Comparison of ENCODE assay signal across 7 mouse cellular contexts in genomic region chr2:29803400-29803831, GRCm38 (mm10). TPM values are rescaled to one million over a fixed set of nuclear protein-coding genes. Genes with fewer than 3 reads are reported as not detected.
A peak's percentile ranks its signal among the peaks of the same experiment; 100 is the strongest.
DNase-seq lines count a peak whose midpoint lies in the region; ATAC-seq and TF ChIP-seq lines count a peak whose summit lies in the region.

No protein-coding gene starts in this region.

- TF ChIP-seq EP300 in MEL (IDR thresholded peaks at IDR 0.05; ENCODE audit: low read depth in 1 of 2, low read length in 2 of 2): no peak
- no peak for TF ChIP-seq EP300 in liver, postnatal 0 days (IDR thresholded peaks at IDR 0.05; ENCODE audit: low read depth)

- H3K36me3 ChIP-seq in C2C12 (ENCODE audit: control insufficient read depth, insufficient read depth) (peaks cover 6% of the 10 kb centered on the region), MEL (ENCODE audit: control insufficient read depth in 1 of 2, insufficient read depth in 2 of 2, low read length in 2 of 2) (no peaks in the 10 kb centered on the region; a peak in 1 of 4 replicates)
- peaks cover 41% of the 10 kb centered on the region for H3K36me3 ChIP-seq in embryonic facial prominence, embryonic 13.5 days
- H3K36me3 ChIP-seq in intestine, embryonic 14.5 days (ENCODE audit: control insufficient read depth, insufficient read depth, low read length): peaks cover 38% of the 10 kb centered on the region
- H3K36me3 ChIP-seq in liver, postnatal 0 days (replicated peaks; ENCODE audit: insufficient read depth, low read length): peaks cover 24% of the 10 kb centered on the region

- H3K79me2 ChIP-seq in C2C12 (ENCODE audit: control insufficient read depth, insufficient read depth): no peaks in the 10 kb centered on the region
- 0 out of 2 replicates have a peak, but pooled peaks cover 1% of the 10 kb centered on the region for H3K79me2 ChIP-seq in MEL (ENCODE audit: control insufficient read depth, insufficient read depth, low read length, poor library complexity)

- DNase-seq in MEL (ENCODE audit: low read depth, low spot score): peak; percentile 70
- peak; percentile 63 for DNase-seq in intestine, embryonic 14.5 days (ENCODE audit: low spot score)
- DNase-seq in liver, postnatal 0 days: peak; percentile 54
- DNase-seq in testis, postnatal 14 days (ENCODE audit: low spot score): no peak

- no peaks in the 10 kb centered on the region for H3K9me3 ChIP-seq in MEL (replicated peaks; ENCODE audit: insufficient read depth, low read length)
- H3K9me3 ChIP-seq in embryonic facial prominence, embryonic 13.5 days: no peaks in the 10 kb centered on the region
- H3K9me3 ChIP-seq in intestine, embryonic 14.5 days (ENCODE audit: control insufficient read depth, low read length): no peaks in the 10 kb centered on the region
- no peaks in the 10 kb centered on the region for H3K9me3 ChIP-seq in liver, postnatal 0 days (ENCODE audit: low read length)

- H3K4me1 ChIP-seq in MEL (ENCODE audit: control insufficient read depth in 1 of 2, insufficient read depth in 2 of 2, low read length in 2 of 2): peaks cover 3 to 7% of the 10 kb centered on the region in 2 experiments; a peak in 2 of 4 replicates
- peaks cover 9% of the 10 kb centered on the region for H3K4me1 ChIP-seq in embryonic facial prominence, embryonic 13.5 days
- peaks cover 7% of the 10 kb centered on the region for H3K4me1 ChIP-seq in intestine, embryonic 14.5 days (replicated peaks; ENCODE audit: control insufficient read depth, insufficient read depth, low read length)
- peaks cover 11% of the 10 kb centered on the region; the same call in 1 of the 2 replicates for H3K4me1 ChIP-seq in liver, postnatal 0 days (ENCODE audit: insufficient read depth)
- peaks cover 11% of the 10 kb centered on the region for H3K4me1 ChIP-seq in olfactory bulb, adult 2 months (ENCODE audit: control insufficient read depth, insufficient read depth, low read length)

- peak overlapping the region; percentile 88 for H3K4me2 ChIP-seq in embryonic facial prominence, embryonic 13.5 days
- H3K4me2 ChIP-seq in intestine, embryonic 14.5 days (ENCODE audit: low read length): peak overlapping the region; percentile 84
- peak overlapping the region; percentile 96 for H3K4me2 ChIP-seq in liver, postnatal 0 days (ENCODE audit: low read depth, low read length)

- no peak overlapping the region for H3K27ac ChIP-seq in MEL (ENCODE audit: control insufficient read depth, low read depth, low read length)
- no peak overlapping the region for H3K27ac ChIP-seq in embryonic facial prominence, embryonic 13.5 days
- H3K27ac ChIP-seq in intestine, embryonic 14.5 days (ENCODE audit: low read depth): no peak overlapping the region
- H3K27ac ChIP-seq in liver, postnatal 0 days (ENCODE audit: low read depth): no peak overlapping the region
- H3K27ac ChIP-seq in olfactory bulb, adult 2 months (ENCODE audit: insufficient read depth, low read depth, low read length): peak overlapping the region; percentile 58; the same call in 1 of the 2 replicates

- H3K79me3 ChIP-seq in C2C12 (ENCODE audit: low read depth): no peaks in the 10 kb centered on the region

- no peak for ATAC-seq in embryonic facial prominence, embryonic 13.5 days (ENCODE audit: insufficient number of reproducible peaks, insufficient read depth, low FRiP score, low TSS enrichment, low read depth)
- ATAC-seq in intestine, embryonic 14.5 days (replicated peaks; ENCODE audit: low FRiP score, low TSS enrichment, low read depth): no peak
- peak; percentile 48; the same call in 1 of the 2 replicates for ATAC-seq in liver, postnatal 0 days

- TF ChIP-seq CTCF in C2C12 (IDR thresholded peaks at IDR 0.05; ENCODE audit: control insufficient read depth, insufficient read depth, insufficient read length): no peak
- peak; percentile 44 to 58 (median 55) for TF ChIP-seq CTCF in MEL (IDR thresholded peaks at IDR 0.05 in 2 of 3, conservative IDR thresholded peaks at IDR 0.05 in 1 of 3; ENCODE audit: control insufficient read depth in 1 of 3, insufficient read depth in 1 of 3, low read depth in 2 of 3, low read length in 3 of 3, poor library complexity in 1 of 3, severe bottlenecking in 1 of 3)
- TF ChIP-seq CTCF in liver, postnatal 0 days (IDR thresholded peaks at IDR 0.05; ENCODE audit: low read depth): peak; percentile 67
- TF ChIP-seq CTCF in olfactory bulb, adult 2 months (IDR thresholded peaks at IDR 0.05; ENCODE audit: insufficient read depth, low read depth, low read length): no peak

- H3K9ac ChIP-seq in MEL (ENCODE audit: control insufficient read depth, low read depth, low read length, poor library complexity, severe bottlenecking): peak overlapping the region; percentile 73
- H3K9ac ChIP-seq in embryonic facial prominence, embryonic 13.5 days: peak overlapping the region; percentile 85
- peak overlapping the region; percentile 86 for H3K9ac ChIP-seq in intestine, embryonic 14.5 days (ENCODE audit: low read length)
- H3K9ac ChIP-seq in liver, postnatal 0 days (replicated peaks): peak overlapping the region; percentile 78

- no peak overlapping the region for H3ac ChIP-seq in C2C12 (ENCODE audit: control insufficient read depth, insufficient read length, low read depth)

- TF ChIP-seq POLR2A in MEL (IDR thresholded peaks at IDR 0.05; ENCODE audit: control insufficient read depth in 1 of 2, insufficient read depth in 1 of 2, low read depth in 1 of 2, low read length in 2 of 2, poor library complexity in 1 of 2): no peak
- TF ChIP-seq POLR2A in olfactory bulb, adult 2 months (IDR thresholded peaks at IDR 0.05; ENCODE audit: insufficient read depth, low read depth, low read length): no peak

- 18% methylated on average over 6 of the region's 6 CpGs for WGBS in embryonic facial prominence, embryonic 13.5 days
- 20% methylated on average over 6 of the region's 6 CpGs for WGBS in intestine, embryonic 14.5 days
- WGBS in liver, postnatal 0 days (ENCODE audit: insufficient replicate concordance): 27% methylated on average over 6 of the region's 6 CpGs
- 15% methylated on average over 6 of the region's 6 CpGs for WGBS in olfactory bulb, adult 2 months

- H3K27me3 ChIP-seq in C2C12 (ENCODE audit: control insufficient read depth, insufficient read depth, insufficient read length) (peaks cover 4% of the 10 kb centered on the region), MEL (ENCODE audit: control insufficient read depth in 1 of 2, insufficient read depth in 2 of 2, low read length in 2 of 2) (no peaks in the 10 kb centered on the region)
- H3K27me3 ChIP-seq in embryonic facial prominence, embryonic 13.5 days: no peaks in the 10 kb centered on the region
- H3K27me3 ChIP-seq in intestine, embryonic 14.5 days (replicated peaks; ENCODE audit: control insufficient read depth, insufficient read depth, low read length): no peaks in the 10 kb centered on the region
- no peaks in the 10 kb centered on the region for H3K27me3 ChIP-seq in liver, postnatal 0 days (ENCODE audit: insufficient read depth, low read length)

- TF ChIP-seq RAD21 in MEL (IDR thresholded peaks at IDR 0.05; ENCODE audit: low read depth, low read length): no peak; the same call in 1 of the 2 replicates

- H3K4me3 ChIP-seq in C2C12 (ENCODE audit: insufficient read depth, poor library complexity, severe bottlenecking): peak overlapping the region; percentile 56
- peak overlapping the region; percentile 68 to 70 for H3K4me3 ChIP-seq in MEL (ENCODE audit: control insufficient read depth in 1 of 2, insufficient read depth in 1 of 2, low read depth in 2 of 2, low read length in 2 of 2)
- H3K4me3 ChIP-seq in embryonic facial prominence, embryonic 13.5 days: peak overlapping the region; percentile 71
- peak overlapping the region; percentile 85 for H3K4me3 ChIP-seq in intestine, embryonic 14.5 days (ENCODE audit: low read depth, low read length)
- H3K4me3 ChIP-seq in liver, postnatal 0 days (ENCODE audit: low read depth, low read length): peak overlapping the region; percentile 74
- H3K4me3 ChIP-seq in olfactory bulb, adult 2 months (ENCODE audit: insufficient read depth, low read depth, low read length): peak overlapping the region; percentile 95

RNA-seq across cellular contexts. Expression of gene Slc27a4, which starts 1.0 kb away (rescaled TPM):
- 19.7 TPM for polyA plus RNA-seq in C2C12 (2012; fragmentation: generic; extraction: Trizol)
- 7.9 and 10.9 TPM in 2 replicates for total RNA-seq in MEL (2012; rRNA removed)
- 10 to 100 TPM in 1 of 2 experiments, not detected in 1; 14.9 TPM for polyA plus RNA-seq in MEL (2012; ENCODE audit: insufficient read depth in 1 of 2, insufficient read length in 2 of 2, low read depth in 1 of 2, low replicate concordance in 2 of 2, missing spikeins in 1 of 2)
- polyA plus RNA-seq in embryonic facial prominence, embryonic 13.5 days (2015; fragmentation: Nextera tagmentation; extraction: Ambion mirVana): 16.7 and 17.0 TPM in 2 replicates
- 16.0 and 16.2 TPM in 2 replicates for polyA plus RNA-seq in intestine, embryonic 14.5 days (2014; fragmentation: Nextera tagmentation; extraction: Ambion mirVana)
- 4.6 and 5.1 TPM in 2 replicates for polyA plus RNA-seq in liver, postnatal 0 days (2015; fragmentation: Nextera tagmentation; extraction: Ambion mirVana)
- polyA plus RNA-seq in olfactory bulb, adult 2 months (2012; ENCODE audit: insufficient read depth, insufficient read length, low replicate concordance, missing spikeins): not detected in 2 replicates

RNA-seq across cellular contexts. Expression of gene Trub2, which starts 15.1 kb away (rescaled TPM):
- 55.0 TPM for polyA plus RNA-seq in C2C12 (2012; fragmentation: generic; extraction: Trizol)
- total RNA-seq in MEL (2012; rRNA removed): 34.8 and 40.9 TPM in 2 replicates
- 10 to 100 TPM in 1 of 2 experiments, not detected in 1; 44.7 TPM for polyA plus RNA-seq in MEL (2012; ENCODE audit: insufficient read depth in 1 of 2, insufficient read length in 2 of 2, low read depth in 1 of 2, low replicate concordance in 2 of 2, missing spikeins in 1 of 2)
- polyA plus RNA-seq in embryonic facial prominence, embryonic 13.5 days (2015; fragmentation: Nextera tagmentation; extraction: Ambion mirVana): 43.4 and 49.4 TPM in 2 replicates
- 33.3 and 34.6 TPM in 2 replicates for polyA plus RNA-seq in intestine, embryonic 14.5 days (2014; fragmentation: Nextera tagmentation; extraction: Ambion mirVana)
- 7.1 and 7.9 TPM in 2 replicates for polyA plus RNA-seq in liver, postnatal 0 days (2015; fragmentation: Nextera tagmentation; extraction: Ambion mirVana)
- not detected in 2 replicates for polyA plus RNA-seq in olfactory bulb, adult 2 months (2012; ENCODE audit: insufficient read depth, insufficient read length, low replicate concordance, missing spikeins)

RNA-seq across cellular contexts. Expression of gene Coq4, which starts 16.1 kb away (rescaled TPM):
- polyA plus RNA-seq in C2C12 (2012; fragmentation: generic; extraction: Trizol) (21.2 TPM), MEL (2012; ENCODE audit: insufficient read depth in 1 of 2, insufficient read length in 2 of 2, low read depth in 1 of 2, low replicate concordance in 2 of 2, missing spikeins in 1 of 2) (10 to 100 TPM in 1 of 2 experiments, not detected in 1; 33.2 TPM)
- 23.5 and 25.4 TPM in 2 replicates for total RNA-seq in MEL (2012; rRNA removed)
- polyA plus RNA-seq in embryonic facial prominence, embryonic 13.5 days (2015; fragmentation: Nextera tagmentation; extraction: Ambion mirVana): 31.1 and 31.7 TPM in 2 replicates
- 48.3 and 50.0 TPM in 2 replicates for polyA plus RNA-seq in intestine, embryonic 14.5 days (2014; fragmentation: Nextera tagmentation; extraction: Ambion mirVana)
- polyA plus RNA-seq in liver, postnatal 0 days (2015; fragmentation: Nextera tagmentation; extraction: Ambion mirVana): 6.1 and 7.2 TPM in 2 replicates
- not detected in 2 replicates for polyA plus RNA-seq in olfactory bulb, adult 2 months (2012; ENCODE audit: insufficient read depth, insufficient read length, low replicate concordance, missing spikeins)

RNA-seq across cellular contexts. Expression of gene Urm1, which starts 16.5 kb away (rescaled TPM):
- polyA plus RNA-seq in C2C12 (2012; fragmentation: generic; extraction: Trizol): 67.1 TPM
- 76.2 and 90.5 TPM in 2 replicates for total RNA-seq in MEL (2012; rRNA removed)
- 100 to 1,000 TPM in 1 of 2 experiments, not detected in 1; 131 TPM for polyA plus RNA-seq in MEL (2012; ENCODE audit: insufficient read depth in 1 of 2, insufficient read length in 2 of 2, low read depth in 1 of 2, low replicate concordance in 2 of 2, missing spikeins in 1 of 2)
- polyA plus RNA-seq in embryonic facial prominence, embryonic 13.5 days (2015; fragmentation: Nextera tagmentation; extraction: Ambion mirVana): 23.4 and 26.3 TPM in 2 replicates
- polyA plus RNA-seq in intestine, embryonic 14.5 days (2014; fragmentation: Nextera tagmentation; extraction: Ambion mirVana): 26.7 and 26.9 TPM in 2 replicates
- 6.6 and 8.7 TPM in 2 replicates for polyA plus RNA-seq in liver, postnatal 0 days (2015; fragmentation: Nextera tagmentation; extraction: Ambion mirVana)
- not detected in 2 replicates for polyA plus RNA-seq in olfactory bulb, adult 2 months (2012; ENCODE audit: insufficient read depth, insufficient read length, low replicate concordance, missing spikeins)

RNA-seq across cellular contexts. Expression of gene Gm13547, which starts 44.3 kb away (rescaled TPM):
- not detected for polyA plus RNA-seq in C2C12 (2012; fragmentation: generic; extraction: Trizol)
- total RNA-seq in MEL (2012; rRNA removed): not detected in 2 replicates
- under 1 TPM in 1 of 2 experiments, not detected in 1; 0.86 TPM for polyA plus RNA-seq in MEL (2012; ENCODE audit: insufficient read depth in 1 of 2, insufficient read length in 2 of 2, low read depth in 1 of 2, low replicate concordance in 2 of 2, missing spikeins in 1 of 2)
- polyA plus RNA-seq in embryonic facial prominence, embryonic 13.5 days (2015; fragmentation: Nextera tagmentation; extraction: Ambion mirVana): 0.81 TPM in 1 of 2 replicates, not detected in the other
- not detected in 2 replicates for polyA plus RNA-seq in intestine, embryonic 14.5 days (2014; fragmentation: Nextera tagmentation; extraction: Ambion mirVana)
- polyA plus RNA-seq in liver, postnatal 0 days (2015; fragmentation: Nextera tagmentation; extraction: Ambion mirVana): not detected in 2 replicates
- not detected in 2 replicates for polyA plus RNA-seq in olfactory bulb, adult 2 months (2012; ENCODE audit: insufficient read depth, insufficient read length, low replicate concordance, missing spikeins)

Comparison
In these comparisons a context has a peak if more than half of its experiments do, and no peak if none do; other contexts are left out.
1. CTCF ChIP-seq: peak in MEL (3 of 3) and liver, postnatal 0 days (single experiment); none in C2C12 (single experiment) and olfactory bulb, adult 2 months (single experiment).
2. Peak in every context shown above with its lines, with median percentiles within 50 percentile points of each other: H3K4me3 ChIP-seq, H3K9ac ChIP-seq and H3K4me2 ChIP-seq.